Mouse (Mus musculus) lung, adult 2 months (tissue): ENCODE data around the gene Idua.

Experiments used
- CTCF ChIP-seq: fragments of 200-500 bp; IDR thresholded peaks from 2 replicates; pipeline ENCODE4 v1.5.1; 2011; ENCODE audit warnings: mild to moderate bottlenecking, low read length, control low read depth; ENCODE audit not compliant: insufficient read depth
- POLR2A ChIP-seq: fragments of 200-500 bp; IDR thresholded peaks from 2 replicates; pipeline ENCODE4 v1.6.1; 2011; ENCODE audit warnings: low read depth, mild to moderate bottlenecking, control low read depth, low read length, borderline replicate concordance; ENCODE audit errors: extremely low read depth

DNA sequence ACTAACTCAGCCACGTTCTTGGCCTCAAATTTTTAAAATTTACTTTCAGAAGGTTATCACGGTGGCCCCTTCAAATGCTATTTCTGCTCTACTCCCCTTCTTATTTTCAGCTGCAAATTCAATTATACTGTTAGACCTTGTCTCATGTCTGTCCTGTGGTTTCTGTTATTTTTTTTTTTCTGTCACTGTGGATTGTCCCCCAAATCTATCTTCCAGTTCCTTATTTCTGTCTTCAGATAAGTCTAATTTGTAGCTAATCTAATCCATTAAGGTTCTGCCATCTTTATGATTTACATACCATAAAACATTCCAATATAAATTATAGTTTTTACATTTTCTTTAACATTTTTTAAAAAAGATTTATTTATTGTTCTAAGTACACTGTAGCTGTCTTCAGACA, 7.2 kb downstream of the Idua start:
- no peak for TF ChIP-seq CTCF
- TF ChIP-seq POLR2A: no peak
